ENCODE assay signal across 8 mouse cellular contexts in the genomic region with DNA sequence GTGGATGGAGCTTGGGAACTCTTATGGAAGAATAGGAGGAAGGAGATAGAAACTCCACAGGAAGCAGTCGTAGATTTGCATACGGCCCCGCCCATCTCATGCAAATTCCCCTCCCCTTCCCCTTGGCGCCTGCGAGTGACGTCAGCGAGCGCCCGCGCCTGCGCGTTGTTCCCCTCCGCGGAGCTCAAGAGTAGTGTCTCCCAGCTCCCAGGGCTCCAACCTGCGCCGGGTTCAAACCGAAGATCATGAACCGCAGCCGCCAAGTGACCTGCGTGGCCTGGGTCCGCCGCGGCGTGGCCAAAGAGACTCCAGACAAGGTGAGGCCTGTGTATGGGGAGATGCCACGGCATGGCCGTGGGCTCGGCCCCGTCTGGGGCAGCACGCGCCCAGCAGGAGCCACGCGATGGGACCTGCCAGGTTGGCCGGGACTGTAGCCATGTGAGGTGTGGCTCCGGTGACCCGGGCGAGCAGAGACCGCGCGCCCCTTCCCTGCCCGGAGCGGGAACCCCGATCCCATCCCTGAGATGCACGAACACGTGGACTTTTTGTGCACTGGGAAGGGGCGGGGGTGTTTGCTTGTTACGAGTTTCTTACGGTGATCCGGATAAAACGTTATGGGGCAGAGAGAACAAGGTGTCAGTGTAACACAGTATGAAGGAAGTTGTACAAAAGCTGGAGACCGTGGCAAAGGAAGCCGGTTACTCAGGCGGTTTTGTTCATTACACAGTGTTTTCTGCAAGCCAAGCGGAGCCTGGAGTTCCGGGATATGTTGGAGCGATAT. TPM values are rescaled to one million over a fixed set of nuclear protein-coding genes. Genes with fewer than 3 reads are reported as not detected.
DNase-seq lines count a peak whose midpoint lies in the region; ATAC-seq and TF ChIP-seq lines count a peak whose summit lies in the region.

No protein-coding gene starts in this region.

- peak overlapping the region; percentile 70 for H3K4me2 ChIP-seq in hindbrain, postnatal 0 days (ENCODE audit: low read depth, low read length)

- peak; percentile 94 for ATAC-seq in common myeloid progenitor, adult 5-6 weeks (replicated peaks; ENCODE audit: low read depth, poor library complexity, severe bottlenecking)
- peak; percentile 97 for ATAC-seq in hindbrain, postnatal 0 days
- peak; percentile 78 for ATAC-seq in megakaryocyte, adult 5-6 weeks (ENCODE audit: poor library complexity, severe bottlenecking)

- H3K27ac ChIP-seq in gastrocnemius, adult 2 months: peak overlapping the region; percentile 90
- H3K27ac ChIP-seq in hindbrain, postnatal 0 days: peak overlapping the region; percentile 58; the same call in 1 of the 2 replicates
- peak overlapping the region; percentile 79 for H3K27ac ChIP-seq in left cerebral cortex, adult 2 months

- DNase-seq in ZHBTc4 (ENCODE audit: low read depth, low spot score): peak; percentile 97
- peak; percentile 94 for DNase-seq in gastrocnemius, adult 2 months
- peak; percentile 95 for DNase-seq in hindbrain, postnatal 0 days (ENCODE audit: low spot score)
- peak; percentile 90 to 93 for DNase-seq in left cerebral cortex, adult 2 months (ENCODE audit: extremely low spot score in 1 of 2, low spot score in 2 of 2)
- peak; percentile 91 to 93 for DNase-seq in right cerebral cortex, adult 2 months (ENCODE audit: low spot score in 2 of 2)
- DNase-seq in urinary bladder, postnatal 14 days (ENCODE audit: low spot score): peak; percentile 93

- H3K4me3 ChIP-seq in gastrocnemius, adult 2 months: peak overlapping the region; percentile 99
- H3K4me3 ChIP-seq in hindbrain, postnatal 0 days (ENCODE audit: low read length): peak overlapping the region; percentile 99
- H3K4me3 ChIP-seq in left cerebral cortex, adult 2 months: peak overlapping the region; percentile 96

- intact Hi-C loops in gastrocnemius, adult 2 months (cut with DNase I): no loop called here
- intact Hi-C loops in left cerebral cortex, adult 2 months (cut with DNase I): loop anchor here (5.0 to 10.0 kb wide), 3 partner anchors 195 to 833 kb away; a partner anchor contains a TSS

- under 1% methylated on average over 55 of the region's 55 CpGs for WGBS in hindbrain, postnatal 0 days

- no peak for TF ChIP-seq CTCF in gastrocnemius, adult 2 months (IDR thresholded peaks at IDR 0.05)
- no peak for TF ChIP-seq CTCF in hindbrain, postnatal 0 days (IDR thresholded peaks at IDR 0.05; ENCODE audit: low read depth)
- no peak for TF ChIP-seq CTCF in left cerebral cortex, adult 2 months (IDR thresholded peaks at IDR 0.05)

- H3K9ac ChIP-seq in hindbrain, postnatal 0 days (replicated peaks; ENCODE audit: low read length): peak overlapping the region; percentile 77

- H3K27me3 ChIP-seq in hindbrain, postnatal 0 days (ENCODE audit: insufficient read depth, low read length): no peaks in the 10 kb centered on the region

- peaks cover 7% of the 10 kb centered on the region for H3K4me1 ChIP-seq in hindbrain, postnatal 0 days (ENCODE audit: insufficient read depth, low read length)

- peaks cover 22% of the 10 kb centered on the region for H3K36me3 ChIP-seq in hindbrain, postnatal 0 days (ENCODE audit: insufficient read depth, low read length)

- no peaks in the 10 kb centered on the region; the same call in 1 of the 2 replicates for H3K9me3 ChIP-seq in hindbrain, postnatal 0 days (ENCODE audit: low read length)

RNA-seq across cellular contexts. Expression of a gene that starts 42.6 kb away (rescaled TPM):
- 72.1 and 72.7 TPM in 2 replicates for total RNA-seq in common myeloid progenitor, adult 5-6 weeks (2017)
- 10 to 100 TPM; 18.1 to 19.2 TPM for total RNA-seq in gastrocnemius, adult 2 months (2021)
- total RNA-seq in hindbrain, postnatal 0 days (2014; rRNA removed): 36.3 and 42.1 TPM in 2 replicates
- 50.2 and 50.6 TPM in 2 replicates for polyA plus RNA-seq in hindbrain, postnatal 0 days (2015; fragmentation: Nextera tagmentation; extraction: Ambion mirVana)
- total RNA-seq in left cerebral cortex, adult 2 months (2021): 10 to 100 TPM; 18.6 TPM
- total RNA-seq in megakaryocyte, adult 5-6 weeks (2015): 27.6 and 30.9 TPM in 2 replicates
- 27.5 and 32.2 TPM in 2 replicates for total RNA-seq in megakaryocyte, adult 5-6 weeks (2017)

RNA-seq across cellular contexts. Expression of a gene that starts 45.1 kb away (rescaled TPM):
- total RNA-seq in common myeloid progenitor, adult 5-6 weeks (2017): 32.5 and 37.2 TPM in 2 replicates
- total RNA-seq in gastrocnemius, adult 2 months (2021): 10 to 100 TPM; 15.0 to 19.9 TPM
- total RNA-seq in hindbrain, postnatal 0 days (2014; rRNA removed): 52.8 and 56.8 TPM in 2 replicates
- 11.7 and 11.8 TPM in 2 replicates for polyA plus RNA-seq in hindbrain, postnatal 0 days (2015; fragmentation: Nextera tagmentation; extraction: Ambion mirVana)
- total RNA-seq in left cerebral cortex, adult 2 months (2021): 10 to 100 TPM; 26.4 to 30.8 TPM
- total RNA-seq in megakaryocyte, adult 5-6 weeks (2015): 19.7 and 19.8 TPM in 2 replicates
- total RNA-seq in megakaryocyte, adult 5-6 weeks (2017): 22.5 and 24.2 TPM in 2 replicates

RNA-seq across cellular contexts. Expression of a gene that starts 55.6 kb away (rescaled TPM):
- not detected in 2 replicates for total RNA-seq in common myeloid progenitor, adult 5-6 weeks (2017)
- total RNA-seq in gastrocnemius, adult 2 months (2021): not detected
- 0.14 and 0.42 TPM in 2 replicates for total RNA-seq in hindbrain, postnatal 0 days (2014; rRNA removed)
- polyA plus RNA-seq in hindbrain, postnatal 0 days (2015; fragmentation: Nextera tagmentation; extraction: Ambion mirVana): 0.25 and 0.34 TPM in 2 replicates
- total RNA-seq in left cerebral cortex, adult 2 months (2021): under 1 TPM in 1 of 2 experiments, not detected in 1; 0.23 TPM
- not detected in 2 replicates for total RNA-seq in megakaryocyte, adult 5-6 weeks (2015)
- not detected in 2 replicates for total RNA-seq in megakaryocyte, adult 5-6 weeks (2017)

Comparison
In these comparisons a context has a peak if more than half of its experiments do, and no peak if none do; other contexts are left out.
1. Peak in every context shown above with its lines: DNase-seq, ATAC-seq, H3K4me3 ChIP-seq and H3K27ac ChIP-seq.